Mouse (Mus musculus): Measurements from ENCODE around the gene Ecsit.

- no peak for TF ChIP-seq POLR2A (IDR thresholded peaks at IDR 0.05; ENCODE audit: low read depth, low read length)
- no peak for TF ChIP-seq CTCF (IDR thresholded peaks at IDR 0.05; ENCODE audit: extremely low read depth, insufficient read length, insufficient replicate concordance, low read depth, low read length)
Measured at GRCm38 (mm10) chr9:22108194-22108593, 23.0 kb upstream of the Ecsit start.

Measured in small intestine, adult 2 months (tissue).